Mouse (Mus musculus): Measurements from ENCODE around the gene Csn1s1. TPM values are rescaled to one million over a fixed set of nuclear protein-coding genes. Genes with fewer than 3 reads are reported as not detected.

Csn1s1 gene
- not detected in 2 replicates for polyA plus RNA-seq (2015; fragmentation: Nextera tagmentation; extraction: Ambion mirVana)

GRCm38 (mm10) chr5:87665908-87666307, at the start of gene Csn1s1:
Csn1s1 (plus strand) TSS chr5:87666208.
- no peaks in the 10 kb centered on the region for H3K9me3 ChIP-seq (replicated peaks)
- H3K4me1 ChIP-seq (replicated peaks): no peaks in the 10 kb centered on the region
- no peaks in the 10 kb centered on the region for H3K27me3 ChIP-seq
- DNase-seq: no peak
- H3K27ac ChIP-seq: no peak within 1 kb of the TSS
- H3K4me2 ChIP-seq: no peak within 1 kb of the TSS
- no peak within 1 kb of the TSS for H3K4me3 ChIP-seq (replicated peaks)
- no peak for ATAC-seq (ENCODE audit: low read depth)
- no peak within 1 kb of the TSS for H3K9ac ChIP-seq
- no peaks in the 10 kb centered on the region for H3K36me3 ChIP-seq

GRCm38 (mm10) chr5:87622681-87623080, 43.3 kb upstream of the Csn1s1 start:
- Histone ChIP-seq H3K27ac (no peak overlapping the region), H3K9ac (no peak overlapping the region), H3K9me3 (replicated peaks) (no peaks in the 10 kb centered on the region), H3K27me3 (no peaks in the 10 kb centered on the region), H3K4me3 (replicated peaks) (no peak overlapping the region), H3K4me1 (replicated peaks) (no peaks in the 10 kb centered on the region), H3K4me2 (no peak overlapping the region), H3K36me3 (no peaks in the 10 kb centered on the region)
- DNase-seq (no peak), ATAC-seq (ENCODE audit: low read depth) (no peak)

GRCm38 (mm10) chr5:87642787-87643186, 23.2 kb upstream of the Csn1s1 start:
- Histone ChIP-seq H3K4me1 (replicated peaks) (no peaks in the 10 kb centered on the region), H3K27ac (no peak overlapping the region), H3K9me3 (replicated peaks) (no peaks in the 10 kb centered on the region), H3K36me3 (no peaks in the 10 kb centered on the region), H3K4me2 (no peak overlapping the region), H3K4me3 (replicated peaks) (no peak overlapping the region), H3K9ac (no peak overlapping the region), H3K27me3 (no peaks in the 10 kb centered on the region)
- no peak for DNase-seq
- ATAC-seq (ENCODE audit: low read depth): no peak

GRCm38 (mm10) chr5:87699530-87699929, 33.5 kb downstream of the Csn1s1 start, which contains the start of gene Csn2:
Csn2 (minus strand) TSS chr5:87699630.
- H3K4me3 ChIP-seq (replicated peaks): no peak within 1 kb of the TSS
- 68% methylated on average over 3 of the region's 3 CpGs for WGBS (ENCODE audit: insufficient replicate concordance)
- no peak within 1 kb of the TSS for H3K27ac ChIP-seq
- DNase-seq (no peak), ATAC-seq (ENCODE audit: low read depth) (no peak)
- no peak within 1 kb of the TSS for H3K9ac ChIP-seq
- H3K4me1 ChIP-seq (replicated peaks): no peaks in the 10 kb centered on the region
- H3K9me3 ChIP-seq (replicated peaks): no peaks in the 10 kb centered on the region
- H3K4me2 ChIP-seq: no peak within 1 kb of the TSS
- no peaks in the 10 kb centered on the region for H3K27me3 ChIP-seq
- H3K36me3 ChIP-seq: no peaks in the 10 kb centered on the region

- no peak for DNase-seq
- no peak overlapping the region for H3K4me2 ChIP-seq
- 29% methylated on average over 1 of the region's 1 CpGs for WGBS (ENCODE audit: insufficient replicate concordance)
Observed at GRCm38 (mm10) chr5:87705891-87706290, 39.9 kb downstream of the Csn1s1 start.

More at GRCm38 (mm10) chr5:87705891-87706290, 39.9 kb downstream of the Csn1s1 start:
- no peaks in the 10 kb centered on the region for H3K9me3 ChIP-seq (replicated peaks)
- H3K27ac ChIP-seq: no peak overlapping the region
- no peaks in the 10 kb centered on the region for H3K4me1 ChIP-seq (replicated peaks)
- H3K27me3 ChIP-seq: no peaks in the 10 kb centered on the region
- no peak for ATAC-seq (ENCODE audit: low read depth)
- H3K9ac ChIP-seq: no peak overlapping the region
- no peaks in the 10 kb centered on the region for H3K36me3 ChIP-seq
- no peak overlapping the region for H3K4me3 ChIP-seq (replicated peaks)

Other genes starting within 250 kb of the Csn1s1 start
- not detected in 2 replicates for gene Ugt2b38, start 242.0 kb upstream of the Csn1s1 start, polyA plus RNA-seq (2015; fragmentation: Nextera tagmentation; extraction: Ambion mirVana)
- gene Ugt2a2, start 183.9 kb upstream of the Csn1s1 start, polyA plus RNA-seq (2015; fragmentation: Nextera tagmentation; extraction: Ambion mirVana): not detected in 2 replicates
- gene Gm43638, start 179.4 kb upstream of the Csn1s1 start, polyA plus RNA-seq (2015; fragmentation: Nextera tagmentation; extraction: Ambion mirVana): not detected in 2 replicates
- gene Ugt2a1, start 175.3 kb upstream of the Csn1s1 start, polyA plus RNA-seq (2015; fragmentation: Nextera tagmentation; extraction: Ambion mirVana): not detected in 2 replicates
- gene Sult1b1, start 128.0 kb upstream of the Csn1s1 start, polyA plus RNA-seq (2015; fragmentation: Nextera tagmentation; extraction: Ambion mirVana): 0.83 and 0.95 TPM in 2 replicates
- 1.5 and 2.0 TPM in 2 replicates for gene Sult1d1, start 97.2 kb upstream of the Csn1s1 start, polyA plus RNA-seq (2015; fragmentation: Nextera tagmentation; extraction: Ambion mirVana)
- not detected in 2 replicates for gene Sult1e1, start 74.6 kb upstream of the Csn1s1 start, polyA plus RNA-seq (2015; fragmentation: Nextera tagmentation; extraction: Ambion mirVana)
- not detected in 2 replicates for gene Csn2, start 33.4 kb downstream of the Csn1s1 start, polyA plus RNA-seq (2015; fragmentation: Nextera tagmentation; extraction: Ambion mirVana)
- gene Csn1s2a, start 108.4 kb downstream of the Csn1s1 start, polyA plus RNA-seq (2015; fragmentation: Nextera tagmentation; extraction: Ambion mirVana): not detected in 2 replicates
- gene Csn1s2b, start 141.9 kb downstream of the Csn1s1 start, polyA plus RNA-seq (2015; fragmentation: Nextera tagmentation; extraction: Ambion mirVana): not detected in 2 replicates
- gene Prr27, start 159.5 kb downstream of the Csn1s1 start, polyA plus RNA-seq (2015; fragmentation: Nextera tagmentation; extraction: Ambion mirVana): not detected in 2 replicates
- gene Odam, start 218.8 kb downstream of the Csn1s1 start, polyA plus RNA-seq (2015; fragmentation: Nextera tagmentation; extraction: Ambion mirVana): not detected in 2 replicates

Data from liver, embryonic 13.5 days (tissue).